Mouse (Mus musculus) hindbrain, embryonic 16.5 days (tissue): Measurements from ENCODE around the gene Tgm1. TPM values are rescaled to one million over a fixed set of nuclear protein-coding genes. Genes with fewer than 3 reads are reported as not detected.
A peak's percentile ranks its signal among the peaks of the same experiment; 100 is the strongest.

Experiments used
- ATAC-seq: fragments of 200-750 bp; cut with Nextera tagmentation; 2 replicates; pipeline ENCODE4 v1.8.0; 2017; ENCODE audit warnings: moderate TSS enrichment, moderate library complexity
- H3K27ac ChIP-seq: fragments of 300-500 bp; sonication (generic); 2 replicates; pipeline ENCODE4 v1.5.1; 2014; ENCODE audit warnings: low read depth, mild to moderate bottlenecking, control low read depth, low read length, moderate library complexity
- H3K27me3 ChIP-seq: fragments of 300-500 bp; sonication (generic); replicated peaks from 2 replicates; pipeline ENCODE4 v1.6.1; 2014; ENCODE audit warnings: low read length; ENCODE audit not compliant: control insufficient read depth, insufficient read depth
- H3K36me3 ChIP-seq: fragments of 300-500 bp; sonication (generic); 2 replicates; pipeline ENCODE4 v1.6.1; 2014; ENCODE audit warnings: mild to moderate bottlenecking, low read length, moderate library complexity, mixed read lengths; ENCODE audit not compliant: control insufficient read depth, insufficient read depth
- H3K4me1 ChIP-seq: fragments of 300-500 bp; sonication (generic); 2 replicates; pipeline ENCODE4 v1.6.1; 2014; ENCODE audit warnings: low read depth, low read length; ENCODE audit not compliant: control insufficient read depth, insufficient read depth
- H3K4me2 ChIP-seq: fragments of 300-500 bp; sonication (generic); 2 replicates; pipeline ENCODE4 v1.6.1; 2014; ENCODE audit warnings: mild to moderate bottlenecking, low read length, control low read depth, moderate library complexity
- H3K4me3 ChIP-seq: fragments of 300-500 bp; sonication (generic); 2 replicates; pipeline ENCODE4 v1.5.1; 2014; ENCODE audit warnings: mild to moderate bottlenecking, low read length, control low read depth, moderate library complexity
- H3K9ac ChIP-seq: fragments of 300-500 bp; sonication (generic); 2 replicates; pipeline ENCODE4 v1.6.1; 2014; ENCODE audit warnings: low read depth, mild to moderate bottlenecking, control low read depth, low read length, moderate library complexity
- H3K9me3 ChIP-seq: fragments of 300-500 bp; sonication (generic); 2 replicates; pipeline ENCODE4 v1.6.1; 2014; ENCODE audit warnings: mild to moderate bottlenecking, low read length, moderate library complexity; ENCODE audit not compliant: control insufficient read depth
- WGBS: fragments of 180-500 bp; shearing (Covaris S2); extraction: QIAGEN DNeasy Blood & Tissue Kit; methylation state at CpG from one replicate; pipeline ENCODE4 v1.1.7; 2014; 5-methylcytosine and 5-hydroxymethylcytosine counted together
- polyA plus RNA-seq: library from polyadenylated mRNA; unstranded; fragments of >200 nt; fragmentation: Nextera tagmentation; extraction: Ambion mirVana; gene quantifications from 2 replicates; pipeline ENCODE4 v1.2.1, GENCODE M21; 2015

The Tgm1 gene
- polyA plus RNA-seq, 1 experiment from 2014 or later = 0.41 TPM

DNA sequence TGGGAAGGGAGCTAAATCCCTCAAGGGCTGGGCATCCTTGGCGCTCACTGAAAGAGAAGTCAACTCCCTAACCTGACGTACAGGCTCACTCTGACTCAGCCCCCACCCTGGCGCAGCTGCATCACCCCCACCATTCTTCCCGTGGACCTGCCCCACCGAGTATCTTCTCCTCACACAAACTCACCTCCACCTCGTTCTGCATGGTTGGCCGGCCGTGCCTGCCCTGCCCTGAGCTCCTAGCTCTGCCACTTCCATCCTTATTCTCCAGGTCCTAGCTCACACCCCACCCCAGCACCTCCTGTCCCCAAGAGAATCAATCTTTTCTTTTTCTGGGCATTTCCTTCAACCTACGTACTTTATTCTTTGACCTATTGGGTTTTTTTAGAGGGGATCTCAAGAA is 12.6 kb downstream of the Tgm1 start:
- Histone ChIP-seq H3K4me1 (no peaks in the 10 kb centered on the region), H3K9ac (no peak overlapping the region), H3K9me3 (no peaks in the 10 kb centered on the region), H3K27me3 (no peaks in the 10 kb centered on the region), H3K27ac (no peak overlapping the region), H3K36me3 (no peaks in the 10 kb centered on the region), H3K4me2 (no peak overlapping the region), H3K4me3 (no peak overlapping the region)
- 61% methylated on average over 9 of the region's 9 CpGs for WGBS
- no peak for ATAC-seq

DNA sequence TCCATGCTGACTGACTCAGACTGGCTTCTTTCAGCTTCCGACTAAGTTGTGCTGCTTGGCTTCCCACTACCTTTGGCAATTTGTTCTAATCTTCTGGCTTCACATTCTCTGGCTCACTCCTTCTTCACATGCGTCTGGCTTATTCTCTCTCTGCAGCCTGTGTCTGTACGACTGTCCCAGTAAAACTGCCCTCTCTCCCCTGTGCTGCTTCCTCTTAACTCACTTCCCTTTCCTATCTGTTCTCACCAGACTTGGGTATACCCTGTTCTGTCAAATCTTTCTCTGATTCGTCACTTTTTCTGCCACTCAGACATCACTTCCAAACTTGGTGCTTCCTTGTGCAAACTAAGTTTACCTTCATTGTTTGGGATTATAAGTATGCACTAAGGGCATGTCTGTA is 16.5 kb downstream of the Tgm1 start:
- H3K9ac ChIP-seq = no peak overlapping the region
- H3K36me3 ChIP-seq = no peaks in the 10 kb centered on the region
- no peaks in the 10 kb centered on the region for H3K4me1 ChIP-seq
- ATAC-seq = no peak
- H3K27ac ChIP-seq = no peak overlapping the region
- no peak overlapping the region for H3K4me2 ChIP-seq
- no peak overlapping the region for H3K4me3 ChIP-seq
- H3K9me3 ChIP-seq = no peaks in the 10 kb centered on the region
- 87% methylated on average over 4 of the region's 4 CpGs for WGBS
- H3K27me3 ChIP-seq = no peaks in the 10 kb centered on the region

DNA sequence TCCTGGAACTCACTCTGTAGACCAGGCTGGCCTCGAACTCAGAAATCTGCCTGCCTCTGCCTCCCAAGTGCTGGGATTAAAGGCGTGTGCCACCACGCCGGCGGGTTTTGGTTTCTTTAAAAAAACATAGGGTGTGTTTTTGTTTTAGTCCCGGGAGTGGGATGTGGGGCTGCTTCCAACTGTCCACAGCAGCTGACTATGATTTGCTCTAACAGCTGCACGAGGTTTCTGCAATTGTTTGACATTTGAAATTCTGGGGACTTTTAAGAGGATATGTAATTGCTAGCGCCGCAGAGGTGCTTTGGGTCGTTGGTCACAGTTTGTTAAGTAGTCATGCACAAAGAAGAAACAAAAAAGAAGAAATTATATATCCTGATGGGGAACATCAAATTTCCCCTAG is 24.3 kb downstream of the Tgm1 start:
- Histone ChIP-seq H3K36me3 (no peaks in the 10 kb centered on the region), H3K27me3 (no peaks in the 10 kb centered on the region), H3K27ac (no peak overlapping the region), H3K9ac (no peak overlapping the region), H3K9me3 (no peaks in the 10 kb centered on the region), H3K4me1 (no peaks in the 10 kb centered on the region), H3K4me2 (no peak overlapping the region), H3K4me3 (no peak overlapping the region)
- 82% methylated on average over 10 of the region's 10 CpGs for WGBS
- no peak for ATAC-seq

DNA sequence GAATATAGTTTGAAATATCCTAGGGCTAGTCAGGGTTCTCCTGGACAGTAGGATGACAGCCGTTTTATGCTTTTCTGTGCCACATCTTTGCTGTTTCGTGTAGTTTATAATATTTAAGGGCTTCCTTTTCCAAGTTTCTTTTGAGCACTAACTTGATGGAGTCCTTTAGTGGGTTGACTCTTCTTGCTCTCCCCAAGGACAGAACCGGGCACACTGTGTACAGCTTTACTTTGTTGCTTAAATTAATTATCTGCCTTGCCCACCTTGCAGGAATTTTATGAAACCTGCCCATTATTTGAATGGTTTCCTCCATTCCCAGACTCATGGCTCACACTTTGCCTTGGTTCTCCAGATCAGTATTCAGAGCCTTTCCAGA is 31.6 kb downstream of the Tgm1 start:
- WGBS = 14% methylated on average over 3 of the region's 3 CpGs
- Histone ChIP-seq H3K9me3 (no peaks in the 10 kb centered on the region), H3K27me3 (no peaks in the 10 kb centered on the region), H3K27ac (peak overlapping the region; percentile 69), H3K4me1 (peaks cover 8% of the 10 kb centered on the region; the same call in 1 of the 2 replicates), H3K4me3 (peak overlapping the region; percentile 78), H3K4me2 (peak overlapping the region; percentile 90), H3K9ac (peak overlapping the region; percentile 69), H3K36me3 (peaks cover 14% of the 10 kb centered on the region)
- ATAC-seq = no peak; the same call in 1 of the 2 replicates

DNA sequence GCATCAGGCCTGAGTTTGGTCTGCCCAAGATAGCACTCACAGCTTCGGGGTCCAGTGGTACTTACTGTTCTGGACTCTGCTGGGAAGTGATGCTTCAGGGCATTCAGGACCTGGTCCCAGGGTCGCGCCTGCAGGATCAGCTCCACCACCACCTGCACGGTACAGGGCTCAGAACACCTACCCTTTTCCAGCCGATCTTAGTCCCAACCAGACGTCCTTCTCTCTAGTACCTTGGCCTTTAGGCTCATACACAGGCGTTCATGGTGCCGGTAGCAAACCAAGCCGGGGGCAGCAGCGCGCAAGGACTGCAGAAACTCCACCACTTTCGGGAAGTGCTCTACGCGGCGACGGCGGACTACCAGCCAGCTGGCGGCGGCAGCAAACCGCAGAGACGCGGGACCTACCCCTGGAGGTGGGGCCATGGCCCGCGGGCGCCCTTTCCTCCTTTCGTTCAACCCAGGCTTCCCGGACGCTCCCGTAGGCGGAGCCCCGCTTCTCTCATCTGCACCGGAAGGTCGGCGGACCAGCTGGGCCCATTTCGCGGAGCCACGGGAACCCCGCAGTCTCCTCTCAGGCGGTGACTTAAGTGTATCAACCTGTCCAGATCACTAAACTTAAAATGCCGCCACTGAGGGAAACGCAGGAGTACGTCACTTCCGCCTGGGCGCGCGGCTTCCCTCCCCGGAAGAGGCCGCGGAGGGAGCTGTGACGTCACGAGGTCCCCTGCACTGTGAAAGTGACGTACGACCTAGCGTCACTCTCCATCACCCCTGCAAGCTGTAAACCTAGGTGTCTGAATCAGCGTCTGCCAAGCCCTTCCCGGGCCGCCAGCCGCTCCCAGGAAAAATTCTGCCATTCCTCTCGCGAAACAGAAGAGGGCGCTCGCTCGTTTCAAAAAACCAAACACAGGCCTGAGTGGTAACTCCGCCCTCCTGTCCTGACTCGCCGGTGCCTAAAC is 32.3 kb downstream of the Tgm1 start, which contains the start of gene Tinf2:
Gene Tinf2 (minus strand): TSS at position 661 of the 958 bp plus-strand sequence.
- peaks cover 20% of the 10 kb centered on the region for H3K36me3 ChIP-seq
- peak; percentile 99 for ATAC-seq
- peak within 1 kb of the TSS; percentile 69 for H3K9ac ChIP-seq
- H3K4me3 ChIP-seq = peak within 1 kb of the TSS; percentile 78
- WGBS = under 1% methylated on average over 65 of the region's 66 CpGs
- peak within 1 kb of the TSS; percentile 69 for H3K27ac ChIP-seq
- peaks cover 8% of the 10 kb centered on the region; the same call in 1 of the 2 replicates for H3K4me1 ChIP-seq
- no peaks in the 10 kb centered on the region for H3K27me3 ChIP-seq
- H3K9me3 ChIP-seq = no peaks in the 10 kb centered on the region
- peak within 1 kb of the TSS; percentile 90 for H3K4me2 ChIP-seq

DNA sequence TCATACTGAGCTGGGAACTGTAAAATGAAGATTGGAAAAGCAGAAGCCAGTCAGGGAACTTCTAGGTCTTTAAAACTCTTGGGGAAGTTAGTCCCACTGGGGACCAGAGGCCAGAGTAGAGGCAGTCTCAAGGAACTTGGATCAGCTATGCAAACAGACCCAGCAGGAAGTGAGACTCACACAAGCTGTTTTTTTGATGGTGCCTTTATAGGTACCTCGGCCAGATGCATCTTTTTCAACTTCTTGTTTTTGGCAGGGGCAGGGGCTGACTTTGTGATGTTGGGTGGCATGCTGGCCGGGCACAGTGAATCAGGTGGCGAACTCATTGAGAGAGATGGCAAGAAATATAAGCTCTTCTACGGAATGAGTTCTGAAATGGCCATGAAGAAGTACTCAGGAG is 36.1 kb downstream of the Tgm1 start:
- Histone ChIP-seq H3K27ac (no peak overlapping the region), H3K9ac (no peak overlapping the region), H3K9me3 (no peaks in the 10 kb centered on the region), H3K4me2 (no peak overlapping the region), H3K27me3 (no peaks in the 10 kb centered on the region), H3K4me1 (peaks cover 12% of the 10 kb centered on the region), H3K36me3 (peaks cover 29% of the 10 kb centered on the region), H3K4me3 (no peak overlapping the region)
- WGBS = 88% methylated on average over 4 of the region's 4 CpGs
- ATAC-seq = no peak

DNA sequence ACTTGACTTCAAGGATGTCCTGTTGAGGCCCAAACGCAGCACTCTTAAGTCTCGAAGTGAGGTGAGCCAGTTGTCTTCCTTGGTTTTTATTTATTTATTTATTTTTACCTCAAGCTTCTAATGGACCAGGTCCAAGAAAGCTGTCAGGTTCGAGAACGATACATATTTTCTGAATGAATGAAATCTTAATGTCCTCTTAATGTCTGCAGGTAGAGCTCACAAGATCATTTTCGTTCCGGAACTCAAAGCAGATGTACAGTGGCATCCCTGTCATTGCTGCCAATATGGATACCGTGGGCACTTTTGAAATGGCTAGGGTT is 41.0 kb downstream of the Tgm1 start:
- Histone ChIP-seq H3K36me3 (peaks cover 18% of the 10 kb centered on the region), H3K27ac (no peak overlapping the region)

DNA sequence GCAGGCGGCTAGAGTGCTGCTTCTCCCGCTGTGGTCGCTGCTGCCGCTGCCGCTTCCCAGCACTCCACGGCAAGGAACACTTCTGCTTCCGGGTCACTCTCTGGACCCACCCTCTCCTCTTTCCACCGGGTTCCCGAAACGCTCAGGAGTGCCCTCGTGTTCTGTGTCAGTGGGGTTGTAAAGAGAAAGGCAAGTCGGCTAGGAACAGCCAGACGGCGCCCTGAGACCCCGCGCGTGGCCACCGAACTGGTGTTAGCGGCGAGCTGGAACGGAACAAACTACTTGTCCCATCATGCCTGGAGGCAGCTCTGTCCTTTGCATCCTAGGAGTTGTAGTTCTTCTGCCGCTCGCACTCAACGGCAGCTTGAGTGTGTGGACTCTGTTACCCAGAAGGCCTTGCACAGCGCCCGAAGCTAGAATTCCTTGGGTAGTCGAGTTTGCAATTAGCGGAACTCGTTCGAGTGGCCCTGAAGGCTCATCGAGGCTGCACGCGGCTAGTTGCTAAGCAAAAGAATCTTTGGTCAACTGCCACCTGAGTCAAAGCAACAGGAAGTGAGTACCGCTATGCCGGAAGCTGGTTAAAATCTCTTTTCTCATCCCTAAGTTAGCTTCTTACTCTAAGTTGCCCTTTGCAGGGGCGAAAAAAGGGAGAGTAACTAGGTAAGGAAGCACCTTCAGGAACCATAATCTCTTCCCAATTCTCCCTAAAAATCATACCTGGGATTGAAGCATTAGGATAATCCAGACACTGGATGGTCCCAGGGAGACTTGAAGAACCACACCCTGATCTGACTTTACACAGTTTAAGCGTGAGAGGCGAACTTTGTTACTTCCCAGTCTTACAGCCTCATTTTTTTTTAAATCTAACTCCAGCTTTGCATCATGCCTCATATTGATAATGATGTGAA is 41.6 kb downstream of the Tgm1 start, which contains the start of the genes Gmpr2 and Nedd8:
Gene Gmpr2 (plus strand): TSS at position 109 of the 908 bp plus-strand sequence.
Gene Nedd8 (minus strand): TSS at position 292 of the 908 bp plus-strand sequence.
- Histone ChIP-seq H3K4me2 (peak within 1 kb of the TSS; percentile 97), H3K27me3 (no peaks in the 10 kb centered on the region), H3K4me3 (peak within 1 kb of the TSS; percentile 76), H3K9me3 (no peaks in the 10 kb centered on the region), H3K36me3 (peaks cover 15% of the 10 kb centered on the region), H3K9ac (peak within 1 kb of the TSS; percentile 85), H3K27ac (peak within 1 kb of the TSS; percentile 94), H3K4me1 (peaks cover 16% of the 10 kb centered on the region)
- ATAC-seq = peak; percentile 98
- WGBS = 1% methylated on average over 38 of the region's 38 CpGs

More for the DNA sequence above, 41.0 kb downstream of the Tgm1 start:
- peak overlapping the region; percentile 76 for H3K4me3 ChIP-seq
- no peaks in the 10 kb centered on the region for H3K27me3 ChIP-seq
- peak overlapping the region; percentile 85 for H3K9ac ChIP-seq
- peaks cover 16% of the 10 kb centered on the region for H3K4me1 ChIP-seq
- no peaks in the 10 kb centered on the region for H3K9me3 ChIP-seq
- 83% methylated on average over 7 of the region's 7 CpGs for WGBS
- no peak for ATAC-seq
- peak overlapping the region; percentile 79 for H3K4me2 ChIP-seq

DNA sequence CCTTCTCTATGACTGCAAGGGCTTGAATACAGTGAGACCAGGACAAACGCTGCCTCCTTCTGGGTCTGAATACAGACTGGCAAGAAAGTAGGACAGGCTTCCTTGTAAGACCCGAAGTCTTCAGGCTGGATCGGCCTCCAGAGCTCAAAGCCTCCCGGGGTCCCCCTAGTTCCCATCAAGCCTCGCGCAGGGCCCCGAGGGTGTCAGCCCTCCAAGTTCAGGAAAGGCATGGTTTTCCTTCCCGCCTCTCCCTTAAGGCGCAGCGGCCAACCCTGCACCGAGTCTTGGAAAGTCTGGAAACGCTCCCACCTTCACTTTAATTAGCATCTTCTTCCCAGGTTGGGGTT is 42.3 kb downstream of the Tgm1 start:
- peaks cover 9% of the 10 kb centered on the region for H3K36me3 ChIP-seq
- H3K4me2 ChIP-seq = peak overlapping the region; percentile 97
- peak; percentile 67 for ATAC-seq
- peak overlapping the region; percentile 85 for H3K9ac ChIP-seq
- H3K27me3 ChIP-seq = no peaks in the 10 kb centered on the region
- peaks cover 16% of the 10 kb centered on the region for H3K4me1 ChIP-seq
- H3K27ac ChIP-seq = peak overlapping the region; percentile 94
- WGBS = under 1% methylated on average over 12 of the region's 12 CpGs
- H3K4me3 ChIP-seq = peak overlapping the region; percentile 76
- H3K9me3 ChIP-seq = no peaks in the 10 kb centered on the region
